Mouse (Mus musculus): ENCODE data around the gene 1700092M07Rik. TPM values are rescaled to one million over a fixed set of nuclear protein-coding genes. Genes with fewer than 3 reads are reported as not detected.
A peak's percentile ranks its signal among the peaks of the same experiment; 100 is the strongest.

1700092M07Rik gene
- polyA plus RNA-seq, 1 experiment from 2014 or later = 1.3 TPM

GRCm38 (mm10) chr19:8747368-8747767 is 6.8 kb downstream of the 1700092M07Rik start:
- Histone ChIP-seq H3K36me3 (peaks cover 94% of the 10 kb centered on the region), H3K27ac (no peak overlapping the region; the same call in 1 of the 2 replicates), H3K27me3 (no peaks in the 10 kb centered on the region), H3K4me3 (replicated peaks) (no peak overlapping the region), H3K4me1 (replicated peaks) (peaks cover 15% of the 10 kb centered on the region), H3K9me3 (replicated peaks) (no peaks in the 10 kb centered on the region), H3K9ac (no peak overlapping the region), H3K4me2 (no peak overlapping the region)
- 64% methylated on average over 2 of the region's 2 CpGs for WGBS (ENCODE audit: insufficient replicate concordance)
- no peak for DNase-seq
- no peak for ATAC-seq (ENCODE audit: low read depth)

- peak overlapping the region; percentile 76 for H3K4me2 ChIP-seq
- peak overlapping the region; percentile 96 for H3K4me3 ChIP-seq (replicated peaks)
- H3K27me3 ChIP-seq = no peaks in the 10 kb centered on the region
- ATAC-seq (ENCODE audit: low read depth) (no peak), DNase-seq (no peak)
- no peaks in the 10 kb centered on the region for H3K9me3 ChIP-seq (replicated peaks)
- peak overlapping the region; percentile 90 for H3K27ac ChIP-seq
- H3K36me3 ChIP-seq = peaks cover 57% of the 10 kb centered on the region
- peaks cover 37% of the 10 kb centered on the region for H3K4me1 ChIP-seq (replicated peaks)
- peak overlapping the region; percentile 98 for H3K9ac ChIP-seq
- WGBS (ENCODE audit: insufficient replicate concordance) = 27% methylated on average over 3 of the region's 3 CpGs
Observed at GRCm38 (mm10) chr19:8755652-8756051, 15.1 kb downstream of the 1700092M07Rik start.

DNA sequence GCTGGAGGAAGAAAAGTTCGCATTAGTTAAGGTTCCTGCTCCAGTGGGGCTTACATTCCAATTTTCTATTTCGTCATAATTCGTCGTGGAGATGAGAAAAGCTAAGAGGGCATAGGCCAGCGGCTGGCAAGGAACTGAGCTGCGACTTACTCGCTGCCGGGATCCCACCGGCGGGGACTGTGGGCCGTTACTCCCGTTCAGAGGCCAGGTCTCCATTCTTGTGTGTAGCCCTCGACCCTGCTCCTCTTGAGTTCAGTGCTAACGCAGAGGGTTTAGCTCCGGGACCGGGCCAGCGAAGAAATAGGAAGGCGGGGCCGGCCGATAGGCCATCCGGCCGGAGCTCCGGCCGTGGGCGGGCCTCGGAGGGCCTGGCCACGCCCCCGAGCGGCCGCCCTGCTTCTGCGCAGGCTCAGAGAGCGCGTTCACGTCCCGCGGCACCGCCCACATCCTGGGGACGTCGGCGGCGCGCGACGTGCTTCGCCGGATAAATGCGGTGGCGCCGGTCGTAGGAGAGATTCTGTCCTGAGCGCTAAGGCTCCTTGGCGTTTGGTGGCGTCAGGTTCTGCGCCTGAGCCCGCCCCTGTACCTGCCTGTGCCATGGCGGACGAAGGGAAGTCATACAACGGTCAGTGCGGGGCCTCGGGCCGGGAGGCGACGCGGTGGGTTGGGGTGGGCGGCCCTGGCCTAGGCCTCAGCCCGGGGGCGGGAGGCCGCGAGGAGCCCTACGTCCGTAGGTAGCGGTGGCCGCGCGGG is 16.3 kb downstream of the 1700092M07Rik start, which contains the start of gene Nxf1:
Gene Nxf1 (plus strand): TSS at position 439 of the 753 bp plus-strand sequence.
- DNase-seq (peak; percentile 86), ATAC-seq (ENCODE audit: low read depth) (peak; percentile 92)
- H3K4me2 ChIP-seq = peak within 1 kb of the TSS; percentile 76
- peaks cover 40% of the 10 kb centered on the region for H3K4me1 ChIP-seq (replicated peaks)
- H3K27me3 ChIP-seq = no peaks in the 10 kb centered on the region
- H3K36me3 ChIP-seq = peaks cover 54% of the 10 kb centered on the region
- H3K9ac ChIP-seq = peak within 1 kb of the TSS; percentile 98
- no peaks in the 10 kb centered on the region for H3K9me3 ChIP-seq (replicated peaks)
- WGBS (ENCODE audit: insufficient replicate concordance) = under 1% methylated on average over 74 of the region's 75 CpGs
- peak within 1 kb of the TSS; percentile 93 for H3K27ac ChIP-seq
- peak within 1 kb of the TSS; percentile 96 for H3K4me3 ChIP-seq (replicated peaks)

GRCm38 (mm10) chr19:8757471-8757998 is 17.0 kb downstream of the 1700092M07Rik start:
- WGBS (ENCODE audit: insufficient replicate concordance) = 4% methylated on average over 14 of the region's 14 CpGs
- ATAC-seq (ENCODE audit: low read depth) (no peak), DNase-seq (no peak)
- peak overlapping the region; percentile 76 for H3K4me2 ChIP-seq
- H3K4me3 ChIP-seq (replicated peaks) = peak overlapping the region; percentile 96
- H3K4me1 ChIP-seq (replicated peaks) = peaks cover 40% of the 10 kb centered on the region
- no peaks in the 10 kb centered on the region for H3K27me3 ChIP-seq
- H3K27ac ChIP-seq = peak overlapping the region; percentile 93
- no peaks in the 10 kb centered on the region for H3K9me3 ChIP-seq (replicated peaks)
- peaks cover 54% of the 10 kb centered on the region for H3K36me3 ChIP-seq
- peak overlapping the region; percentile 98 for H3K9ac ChIP-seq

DNA sequence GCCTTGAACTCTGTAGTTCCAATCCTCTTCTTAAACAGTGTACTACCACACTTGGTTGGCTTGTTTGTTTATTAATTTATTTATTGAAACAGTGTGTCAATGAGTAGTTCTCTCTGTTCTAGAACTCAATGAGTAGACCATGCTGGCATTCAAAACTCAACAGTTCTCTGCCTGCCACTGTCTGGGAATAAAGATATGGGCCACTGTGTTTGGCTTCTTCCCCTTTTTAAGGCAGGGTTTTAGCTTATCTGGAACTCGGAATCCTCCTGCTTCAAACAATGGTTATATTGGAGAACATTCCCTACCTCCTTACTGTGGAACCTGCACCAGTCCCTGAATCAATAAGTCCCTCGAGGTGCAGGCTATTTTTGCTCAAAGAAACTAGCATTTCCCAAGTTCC is 18.4 kb downstream of the 1700092M07Rik start:
- WGBS (ENCODE audit: insufficient replicate concordance) = 31% methylated on average over 2 of the region's 2 CpGs
- no peaks in the 10 kb centered on the region for H3K9me3 ChIP-seq (replicated peaks)
- no peak for ATAC-seq (ENCODE audit: low read depth)
- peaks cover 40% of the 10 kb centered on the region for H3K4me1 ChIP-seq (replicated peaks)
- peak overlapping the region; percentile 76 for H3K4me2 ChIP-seq
- H3K27ac ChIP-seq = peak overlapping the region; percentile 51; the same call in 1 of the 2 replicates
- peak overlapping the region; percentile 96 for H3K4me3 ChIP-seq (replicated peaks)
- peak overlapping the region; percentile 98 for H3K9ac ChIP-seq
- no peaks in the 10 kb centered on the region for H3K27me3 ChIP-seq
- DNase-seq = no peak
- peaks cover 54% of the 10 kb centered on the region for H3K36me3 ChIP-seq

GRCm38 (mm10) chr19:8760757-8761156 is 20.2 kb downstream of the 1700092M07Rik start:
- peaks cover 56% of the 10 kb centered on the region for H3K36me3 ChIP-seq
- no peak for ATAC-seq (ENCODE audit: low read depth)
- H3K4me2 ChIP-seq = no peak overlapping the region
- no peak overlapping the region for H3K4me3 ChIP-seq (replicated peaks)
- no peak for DNase-seq
- H3K9me3 ChIP-seq (replicated peaks) = 0 out of 2 replicates have a peak, but pooled peaks cover 3% of the 10 kb centered on the region
- H3K27me3 ChIP-seq = no peaks in the 10 kb centered on the region
- H3K27ac ChIP-seq = no peak overlapping the region
- peaks cover 30% of the 10 kb centered on the region for H3K4me1 ChIP-seq (replicated peaks)
- WGBS (ENCODE audit: insufficient replicate concordance) = 71% methylated on average over 2 of the region's 2 CpGs
- H3K9ac ChIP-seq = no peak overlapping the region

DNA sequence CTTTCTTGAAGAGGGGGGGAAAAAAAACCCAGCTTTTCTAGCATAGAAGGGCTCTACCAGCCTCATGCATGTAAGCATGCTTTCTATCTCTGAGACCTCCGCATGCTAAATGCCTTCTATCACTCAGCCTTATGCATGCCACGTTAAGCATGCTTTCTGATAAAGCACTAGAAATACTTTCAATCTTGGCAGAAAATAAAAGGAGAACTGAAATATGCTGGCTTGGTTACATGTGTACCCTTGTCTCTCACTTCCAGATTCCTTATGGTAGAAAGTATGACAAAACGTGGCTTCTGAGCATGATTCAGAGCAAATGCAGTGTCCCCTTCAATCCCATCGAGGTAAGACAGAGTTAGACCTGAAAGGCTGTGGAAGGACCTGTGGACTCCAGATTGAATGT is 22.8 kb downstream of the 1700092M07Rik start:
- H3K9me3 ChIP-seq (replicated peaks) = 0 out of 2 replicates have a peak, but pooled peaks cover 4% of the 10 kb centered on the region
- no peaks in the 10 kb centered on the region for H3K27me3 ChIP-seq
- H3K36me3 ChIP-seq = peaks cover 80% of the 10 kb centered on the region
- ATAC-seq (ENCODE audit: low read depth) (no peak), DNase-seq (no peak)
- no peak overlapping the region for H3K4me3 ChIP-seq (replicated peaks)
- peaks cover 18% of the 10 kb centered on the region for H3K4me1 ChIP-seq (replicated peaks)
- no peak overlapping the region for H3K4me2 ChIP-seq
- H3K9ac ChIP-seq = no peak overlapping the region
- no peak overlapping the region; the same call in 1 of the 2 replicates for H3K27ac ChIP-seq
- WGBS (ENCODE audit: insufficient replicate concordance) = 74% methylated on average over 4 of the region's 4 CpGs

- no peak overlapping the region for H3K9ac ChIP-seq
- H3K4me2 ChIP-seq = no peak overlapping the region
- H3K27me3 ChIP-seq = no peaks in the 10 kb centered on the region
- peaks cover 95% of the 10 kb centered on the region for H3K36me3 ChIP-seq
- no peak overlapping the region for H3K27ac ChIP-seq
- DNase-seq = no peak
- 89% methylated on average over 9 of the region's 9 CpGs for WGBS (ENCODE audit: insufficient replicate concordance)
- no peak for ATAC-seq (ENCODE audit: low read depth)
- H3K4me3 ChIP-seq (replicated peaks) = no peak overlapping the region
- 0 out of 2 replicates have a peak, but pooled peaks cover 4% of the 10 kb centered on the region for H3K9me3 ChIP-seq (replicated peaks)
- H3K4me1 ChIP-seq (replicated peaks) = peaks cover 9% of the 10 kb centered on the region
Observed at GRCm38 (mm10) chr19:8765562-8765961, 25.0 kb downstream of the 1700092M07Rik start.

DNA sequence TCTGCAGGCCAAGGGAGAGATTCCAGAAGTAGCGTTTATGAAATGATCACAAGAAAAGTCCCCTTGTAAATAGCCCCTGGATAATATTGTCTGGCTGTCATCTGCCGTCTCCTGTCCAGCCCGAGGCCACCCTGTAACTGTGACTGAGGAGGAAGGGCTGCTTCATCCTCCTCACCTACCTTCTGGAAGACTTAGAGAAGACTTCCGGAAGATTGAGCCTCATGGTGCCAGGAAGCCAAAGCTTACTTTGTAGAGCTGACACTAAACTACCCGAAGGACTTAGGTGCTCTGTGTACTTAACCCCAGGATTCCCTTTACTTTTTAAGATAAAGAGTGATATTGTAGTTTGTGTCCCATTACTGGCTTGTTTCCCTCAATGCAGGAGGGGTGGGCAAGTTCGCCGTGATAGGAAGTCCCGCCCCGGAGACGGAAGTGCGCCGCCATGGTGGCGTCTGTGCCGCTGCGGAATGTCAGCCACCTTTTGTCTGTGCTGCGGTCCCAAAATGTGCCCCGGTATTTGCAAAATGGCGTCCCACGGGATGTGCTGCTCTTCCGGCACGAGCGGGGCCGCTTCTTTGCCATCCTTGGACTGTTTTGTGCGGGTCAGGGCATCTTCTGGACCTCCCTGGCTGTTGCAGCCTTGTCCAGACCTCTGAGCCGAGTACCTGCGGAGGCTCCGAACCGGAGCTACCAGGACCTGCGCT is 30.2 kb downstream of the 1700092M07Rik start, which contains the start of gene Tmem223:
Gene Tmem223 (plus strand): TSS at position 430 of the 704 bp plus-strand sequence.
- Histone ChIP-seq H3K36me3 (peaks cover 75% of the 10 kb centered on the region), H3K9me3 (replicated peaks) (0 out of 2 replicates have a peak, but pooled peaks cover 1% of the 10 kb centered on the region), H3K4me2 (peak within 1 kb of the TSS; percentile 99), H3K4me3 (replicated peaks) (peak within 1 kb of the TSS; percentile 85), H3K27me3 (no peaks in the 10 kb centered on the region), H3K4me1 (replicated peaks) (peaks cover 46% of the 10 kb centered on the region), H3K9ac (peak within 1 kb of the TSS; percentile 93), H3K27ac (peak within 1 kb of the TSS; percentile 99)
- WGBS (ENCODE audit: insufficient replicate concordance) = 14% methylated on average over 29 of the region's 29 CpGs
- DNase-seq (peak; percentile 61), ATAC-seq (ENCODE audit: low read depth) (no peak)

- H3K27ac ChIP-seq = peak overlapping the region; percentile 99
- no peaks in the 10 kb centered on the region for H3K27me3 ChIP-seq
- H3K4me2 ChIP-seq = peak overlapping the region; percentile 99
- H3K9me3 ChIP-seq (replicated peaks) = no peaks in the 10 kb centered on the region
- H3K36me3 ChIP-seq = peaks cover 57% of the 10 kb centered on the region
- peak; percentile 53 for DNase-seq
- WGBS (ENCODE audit: insufficient replicate concordance) = 19% methylated on average over 5 of the region's 5 CpGs
- H3K4me3 ChIP-seq (replicated peaks) = peak overlapping the region; percentile 87
- H3K4me1 ChIP-seq (replicated peaks) = peaks cover 57% of the 10 kb centered on the region
- H3K9ac ChIP-seq = peak overlapping the region; percentile 98
- peak; percentile 65 for ATAC-seq (ENCODE audit: low read depth)
Observed at GRCm38 (mm10) chr19:8772996-8773395, 32.5 kb downstream of the 1700092M07Rik start.

DNA sequence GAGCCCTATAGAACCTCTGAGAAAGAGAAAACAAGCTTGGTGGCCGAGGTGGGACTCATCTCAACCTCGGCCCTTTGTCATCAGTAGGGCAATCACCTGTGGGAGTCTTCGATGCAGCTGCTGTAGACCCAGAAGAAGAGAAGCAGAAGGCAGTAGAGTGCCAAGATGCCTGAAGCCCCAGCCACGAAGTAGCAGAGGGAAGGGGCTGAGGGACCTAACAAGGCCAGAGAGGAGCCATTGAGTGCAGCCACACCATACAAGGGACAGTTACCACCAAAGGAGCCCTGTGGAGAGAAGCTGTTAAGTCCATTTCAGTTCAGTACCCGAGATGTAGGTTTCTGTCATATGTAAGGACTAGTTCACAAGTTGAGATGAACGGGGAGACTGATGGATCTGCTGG is 32.9 kb downstream of the 1700092M07Rik start:
- Histone ChIP-seq H3K4me3 (replicated peaks) (peak overlapping the region; percentile 87), H3K9ac (peak overlapping the region; percentile 98), H3K4me2 (peak overlapping the region; percentile 99), H3K9me3 (replicated peaks) (no peaks in the 10 kb centered on the region), H3K27ac (peak overlapping the region; percentile 99), H3K27me3 (no peaks in the 10 kb centered on the region), H3K36me3 (peaks cover 57% of the 10 kb centered on the region), H3K4me1 (replicated peaks) (peaks cover 57% of the 10 kb centered on the region)
- ATAC-seq (ENCODE audit: low read depth) (no peak), DNase-seq (no peak)
- WGBS (ENCODE audit: insufficient replicate concordance) = 15% methylated on average over 6 of the region's 6 CpGs

Measured in liver, embryonic 13.5 days (tissue).